Mouse (Mus musculus) urinary bladder, postnatal 36 days (tissue): ENCODE results near the gene 4933416C03Rik.

Experiments used
- DNase-seq, 2 experiments: peaks; one replicate each; pipeline ENCODE4 v3.0.0; 2022; ENCODE audit warnings: low spot score in 2 of 2, mixed read lengths in 1 of 2

Gene 4933416C03Rik

GRCm38 (mm10) chr10:116113867-116114474 lies at the start of gene 4933416C03Rik:
TSS of gene 4933416C03Rik (minus strand) at chr10:116113917.
- DNase-seq: no peak

DNA sequence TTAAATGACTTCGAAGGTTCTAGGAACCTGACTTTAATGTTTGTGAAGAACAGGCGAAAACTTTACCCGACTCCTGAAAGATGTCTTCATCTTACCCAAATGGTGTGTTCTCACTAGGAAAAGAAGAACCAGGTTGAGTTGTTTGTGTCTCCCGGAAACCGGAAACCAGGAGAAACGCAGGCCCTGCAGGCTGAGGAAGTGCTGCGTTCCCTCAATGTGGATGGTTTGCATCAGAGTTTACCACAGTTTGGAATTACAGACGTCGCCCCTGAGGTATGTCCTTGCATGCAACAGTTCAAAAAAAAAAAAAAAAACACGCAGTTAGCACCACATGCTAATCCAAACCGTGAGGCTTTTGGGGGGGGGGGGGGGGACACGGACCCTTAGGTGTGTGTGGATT lies 48.6 kb upstream of the 4933416C03Rik start:
- no peak for DNase-seq

GRCm38 (mm10) chr10:116156699-116157098 lies 43.0 kb upstream of the 4933416C03Rik start:
- no peak for DNase-seq

GRCm38 (mm10) chr10:116154707-116155106 lies 41.0 kb upstream of the 4933416C03Rik start:
- DNase-seq: no peak

GRCm38 (mm10) chr10:116146091-116146490 lies 32.4 kb upstream of the 4933416C03Rik start:
- DNase-seq: no peak

- no peak for DNase-seq
These were observed 30.0 kb upstream of the 4933416C03Rik start for GRCm38 (mm10) chr10:116143684-116144083.

DNA sequence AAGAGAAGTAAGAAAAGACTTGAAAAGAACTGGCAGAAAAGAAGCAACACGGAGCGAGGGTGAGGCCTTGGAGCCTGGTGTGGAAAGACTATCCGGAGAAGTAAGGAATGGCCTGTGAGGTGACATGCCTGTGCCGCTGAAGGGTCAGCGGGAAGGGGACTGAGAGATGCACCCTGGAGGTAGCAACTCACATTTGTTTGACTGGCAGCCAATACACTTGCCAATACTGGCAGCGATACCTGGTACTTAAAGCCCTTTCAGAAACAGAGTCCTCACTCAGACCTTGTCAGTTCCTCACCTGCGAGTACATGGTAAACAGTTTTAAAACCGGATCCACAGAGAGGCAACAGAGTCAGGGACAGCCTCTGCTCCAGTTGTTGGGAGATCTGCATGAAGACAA lies 26.5 kb upstream of the 4933416C03Rik start:
- DNase-seq: no peak

DNA sequence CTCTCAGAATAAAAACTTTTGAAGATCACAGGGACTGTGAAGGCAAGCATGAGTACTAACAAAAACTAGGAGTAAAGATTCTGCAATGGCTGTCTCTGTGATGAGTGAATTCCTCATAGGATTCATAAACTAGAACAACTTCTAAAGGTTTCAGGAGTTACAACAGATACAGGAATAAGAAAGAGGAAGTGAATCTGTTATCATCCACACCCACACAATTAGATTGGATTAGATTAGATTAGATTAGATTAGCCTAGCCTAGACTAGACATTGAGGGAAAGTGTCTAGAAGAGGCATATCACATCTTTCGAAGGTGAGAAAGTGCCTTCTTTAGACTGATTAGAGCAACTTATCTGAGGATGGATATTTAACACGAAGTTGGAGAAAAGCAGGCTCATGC lies 21.5 kb upstream of the 4933416C03Rik start:
- no peak for DNase-seq

DNA sequence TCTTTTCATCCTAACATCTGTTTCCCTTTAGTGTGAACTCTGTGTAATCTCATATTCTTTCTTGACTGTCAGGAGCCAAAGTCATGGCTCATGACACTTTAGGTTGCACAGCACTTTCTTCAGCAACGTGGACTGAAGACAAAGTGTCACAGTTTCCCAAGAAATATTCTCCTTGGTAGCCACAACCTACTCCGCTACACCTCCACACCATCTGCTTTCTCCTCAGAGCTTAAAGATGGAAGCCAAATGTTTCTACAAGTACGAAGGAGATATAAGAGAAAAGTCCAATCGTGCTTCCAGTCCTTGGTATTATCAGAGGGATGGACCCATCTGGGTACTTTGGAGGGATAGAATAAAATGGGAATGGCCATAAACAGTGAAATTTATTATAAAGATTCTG lies 18.5 kb upstream of the 4933416C03Rik start:
- DNase-seq: no peak

GRCm38 (mm10) chr10:116131223-116131622 lies 17.5 kb upstream of the 4933416C03Rik start:
- DNase-seq: no peak

DNA sequence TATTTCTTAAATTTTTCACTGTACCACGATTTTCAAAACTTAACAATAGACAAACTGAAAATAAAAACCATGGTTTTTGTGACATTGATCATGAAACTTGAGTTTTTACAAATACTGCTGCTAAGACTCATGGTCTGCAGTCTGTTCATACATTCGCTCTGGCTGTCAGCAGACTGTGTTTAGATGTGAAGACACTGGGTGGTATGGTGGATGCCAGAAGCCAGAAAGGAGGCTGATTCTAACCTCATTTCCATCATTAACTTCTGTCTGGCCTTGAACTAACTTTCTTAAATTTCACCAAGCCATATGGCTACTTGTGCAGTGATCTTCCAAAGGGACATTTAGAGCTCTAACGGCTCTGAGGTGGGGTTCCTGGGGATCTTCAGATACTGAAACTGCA lies 16.7 kb upstream of the 4933416C03Rik start:
- no peak for DNase-seq

DNA sequence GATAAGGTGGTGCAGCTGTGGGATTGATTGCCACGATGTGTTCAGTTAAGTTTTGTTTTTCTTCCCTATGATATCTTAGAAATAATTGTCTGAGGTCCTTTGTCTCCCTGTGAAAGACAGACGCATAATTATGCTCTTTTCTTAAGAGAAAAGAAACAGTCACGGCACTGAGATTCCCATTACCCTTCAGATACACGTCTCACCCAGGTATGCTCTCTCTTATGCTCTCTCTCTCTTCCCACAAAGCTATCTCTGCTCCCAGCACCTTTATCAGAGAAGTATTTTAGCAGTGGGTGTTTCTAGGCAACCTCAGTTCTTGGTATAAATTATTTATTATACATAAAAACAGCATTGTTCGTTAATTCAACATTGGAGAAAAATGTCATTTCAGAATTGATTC lies 11.6 kb upstream of the 4933416C03Rik start:
- no peak for DNase-seq

DNA sequence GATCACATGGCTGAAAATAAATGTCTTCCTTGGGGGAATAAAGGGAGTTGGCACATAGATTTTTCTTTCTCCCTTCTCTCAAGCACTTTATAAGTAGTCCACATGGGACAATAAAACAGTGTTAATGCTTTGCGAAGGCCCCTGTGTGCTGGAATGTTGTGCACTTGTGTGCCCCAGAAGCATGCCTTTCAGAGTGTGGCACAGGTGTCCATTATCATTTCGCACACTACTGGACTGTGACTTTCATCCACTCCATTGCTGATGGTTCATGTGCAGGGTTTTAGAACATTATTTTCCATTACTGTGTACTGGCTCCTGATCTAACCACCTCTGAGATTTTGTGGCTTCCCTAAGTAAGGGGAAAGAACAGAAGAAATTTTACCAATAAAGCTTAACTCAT lies 10.1 kb upstream of the 4933416C03Rik start:
- no peak for DNase-seq

DNA sequence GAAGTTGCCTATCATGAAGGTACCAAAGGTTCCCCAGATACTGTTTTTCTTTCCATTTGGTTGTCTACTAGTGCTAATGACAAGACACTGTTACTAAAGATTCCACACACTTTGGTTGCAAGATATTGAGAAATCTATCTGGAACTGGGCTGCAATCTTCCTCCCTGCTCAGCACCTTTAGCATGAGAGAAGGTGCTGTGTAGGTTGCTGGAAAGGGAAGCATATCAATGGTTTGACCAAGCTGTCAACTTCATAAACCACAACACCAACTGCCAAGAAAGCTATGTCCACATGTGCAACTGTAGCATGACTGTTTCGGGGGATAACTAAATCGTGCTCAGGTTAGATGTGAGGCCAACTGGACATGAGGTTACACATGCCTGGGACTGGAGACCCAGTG lies 7.7 kb upstream of the 4933416C03Rik start:
- DNase-seq: no peak

- no peak for DNase-seq
These were observed 3.3 kb upstream of the 4933416C03Rik start for GRCm38 (mm10) chr10:116117060-116117459.

DNA sequence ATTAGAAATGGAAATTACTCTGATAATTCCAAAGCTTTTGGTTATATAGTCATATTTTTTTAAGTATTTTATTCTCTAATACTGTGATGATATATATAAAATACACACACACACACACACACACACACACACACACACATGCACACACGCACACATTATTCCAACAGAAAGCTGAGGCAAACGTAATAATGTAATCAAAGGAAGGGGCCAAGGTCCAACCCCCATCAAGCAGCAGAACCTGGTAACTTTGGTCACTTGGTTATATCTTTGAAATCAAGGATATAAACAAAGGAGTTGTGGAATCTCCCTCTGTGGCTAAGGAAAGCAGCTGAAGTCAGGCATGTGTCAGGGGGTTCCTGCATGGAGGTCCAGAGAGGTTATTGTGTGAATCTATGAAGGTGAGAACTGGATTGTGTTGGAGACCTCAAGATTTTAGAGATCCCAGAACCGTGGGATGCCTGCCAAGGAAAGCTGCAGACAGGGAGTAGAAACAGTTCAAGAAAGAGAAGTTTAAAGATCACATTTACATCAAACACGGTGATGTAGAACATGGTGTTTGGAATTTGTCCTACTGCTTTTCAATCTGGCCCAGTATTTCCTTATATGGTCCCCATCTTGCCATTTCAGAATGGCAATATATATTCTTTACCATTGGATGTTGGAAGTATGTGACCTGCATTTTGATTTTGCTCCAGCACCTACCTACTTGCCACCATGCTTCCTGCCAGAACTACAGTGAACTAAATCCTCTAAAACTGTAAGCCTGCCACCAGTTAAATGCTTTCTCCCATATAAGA lies 2.4 kb upstream of the 4933416C03Rik start:
- DNase-seq: no peak

GRCm38 (mm10) chr10:116112868-116113267 lies 849 bp downstream of the 4933416C03Rik start:
- DNase-seq: no peak

- no peak for DNase-seq
These were observed 5.0 kb downstream of the 4933416C03Rik start for GRCm38 (mm10) chr10:116108730-116109129.

- no peak for DNase-seq
These were observed 5.5 kb downstream of the 4933416C03Rik start for GRCm38 (mm10) chr10:116108176-116108575.

GRCm38 (mm10) chr10:116098470-116098869 lies 15.2 kb downstream of the 4933416C03Rik start:
- DNase-seq: no peak

DNA sequence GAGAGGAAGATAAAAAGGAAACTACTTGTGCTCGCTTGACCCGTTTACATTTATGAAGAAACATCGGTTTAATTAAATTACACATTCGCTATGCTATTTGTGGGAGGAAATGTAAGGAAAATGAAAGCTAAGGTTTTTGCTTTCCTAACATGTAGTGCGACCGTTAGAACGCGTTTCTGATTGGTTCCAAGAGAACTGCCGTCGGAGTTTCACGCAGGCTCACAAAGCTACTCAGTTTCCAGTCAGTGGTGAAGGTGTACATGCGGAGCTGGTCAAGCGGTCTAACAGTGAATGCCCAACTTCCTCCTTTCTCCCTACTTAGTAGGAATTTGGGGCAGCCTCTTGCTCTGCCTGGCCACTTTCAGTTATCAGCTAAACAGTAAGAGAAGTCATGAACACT lies 17.3 kb downstream of the 4933416C03Rik start:
- DNase-seq: no peak

DNA sequence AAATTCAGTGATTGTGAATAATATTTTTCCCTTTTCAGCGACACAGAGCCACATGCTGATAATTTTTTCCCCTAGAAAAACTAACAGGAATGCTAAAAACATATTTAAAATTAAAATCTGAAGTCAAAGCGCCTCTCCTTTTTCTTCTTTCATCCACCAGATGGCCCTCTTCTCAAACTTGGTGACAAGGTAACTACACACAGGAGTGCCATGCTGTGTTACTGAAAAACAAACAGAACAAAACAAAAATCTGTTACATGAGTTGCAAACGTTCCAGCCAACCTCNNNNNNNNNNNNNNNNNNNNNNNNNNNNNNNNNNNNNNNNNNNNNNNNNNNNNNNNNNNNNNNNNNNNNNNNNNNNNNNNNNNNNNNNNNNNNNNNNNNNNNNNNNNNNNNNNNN lies 29.8 kb downstream of the 4933416C03Rik start:
- DNase-seq: peak in 1 of 2 experiments; percentile 3

DNA sequence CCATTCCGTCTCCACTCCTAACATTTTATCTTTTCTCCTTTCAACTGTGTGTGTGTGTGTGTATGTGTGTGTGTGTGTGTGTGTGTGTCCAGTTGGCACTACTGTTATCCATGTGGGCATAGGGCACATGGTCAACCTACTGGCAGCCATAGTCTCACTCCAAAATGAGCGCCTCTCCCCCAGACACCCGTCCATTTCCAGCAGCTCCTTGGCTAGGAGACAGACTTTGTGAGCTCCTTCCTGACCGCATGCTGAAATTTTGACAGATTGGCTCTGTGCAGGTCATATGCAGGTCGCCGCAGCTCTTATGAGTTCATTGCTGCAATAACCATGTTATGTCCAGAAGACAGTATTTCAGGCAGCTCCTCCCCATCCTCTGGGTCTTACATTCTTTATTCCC lies 32.9 kb downstream of the 4933416C03Rik start:
- DNase-seq: no peak
